Mouse (Mus musculus): ENCODE data around the gene Sec61a2. TPM values are rescaled to one million over a fixed set of nuclear protein-coding genes. Genes with fewer than 3 reads are reported as not detected.

The Sec61a2 gene
- total RNA-seq, 2 experiments from 2014 or later = 98.1 to 104 TPM

DNA sequence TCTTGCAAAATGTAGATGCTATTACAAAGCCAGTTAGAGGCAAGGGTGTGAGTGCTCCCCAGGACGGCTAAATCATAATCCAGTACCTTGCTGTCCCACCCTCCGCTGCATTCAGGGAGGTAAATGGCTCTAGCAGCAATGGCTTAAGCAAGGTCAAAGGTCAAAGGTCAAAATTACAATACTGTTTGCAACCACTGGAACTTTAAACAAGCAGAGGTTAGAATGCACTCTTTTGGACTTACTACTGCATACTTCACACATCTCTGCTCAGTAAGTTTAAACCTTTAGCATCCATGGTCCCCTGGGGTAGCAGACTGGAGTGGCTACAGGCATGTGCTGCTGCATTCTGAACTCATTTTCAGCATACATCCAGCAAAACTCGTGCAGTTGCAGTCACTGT, 17.8 kb downstream of the Sec61a2 start:
- intact Hi-C loops (cut with DNase I) = no loop called here
- Histone ChIP-seq H3K27ac (no peak overlapping the region), H3K4me3 (no peak overlapping the region)
- DNase-seq (ENCODE audit: extremely low spot score in 1 of 2, low spot score in 2 of 2) = no peak
- TF ChIP-seq CTCF (IDR thresholded peaks at IDR 0.05) = no peak

DNA sequence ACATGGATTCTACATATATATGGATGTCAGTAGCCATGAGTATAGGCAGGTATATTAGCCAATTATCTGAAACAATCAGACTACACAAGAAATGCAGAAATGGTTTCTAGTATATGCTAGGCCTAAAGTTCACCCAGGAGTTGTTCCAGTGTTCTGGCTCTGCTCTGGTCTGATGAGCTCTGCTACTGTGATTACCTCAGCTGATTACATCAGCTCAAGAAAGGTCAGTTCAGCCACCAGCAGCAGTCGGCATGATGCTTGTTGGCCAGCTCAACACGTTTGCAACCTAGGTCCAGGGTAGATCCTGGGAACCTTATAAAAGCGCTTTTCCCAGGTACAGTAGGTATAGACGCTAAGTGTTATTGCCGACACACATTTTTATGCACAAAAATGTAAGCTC, 25.5 kb downstream of the Sec61a2 start:
- no peak for TF ChIP-seq CTCF (IDR thresholded peaks at IDR 0.05)
- Histone ChIP-seq H3K4me3 (no peak overlapping the region), H3K27ac (no peak overlapping the region)
- intact Hi-C loops (cut with DNase I) = no loop called here
- no peak for DNase-seq (ENCODE audit: extremely low spot score in 1 of 2, low spot score in 2 of 2)

DNA sequence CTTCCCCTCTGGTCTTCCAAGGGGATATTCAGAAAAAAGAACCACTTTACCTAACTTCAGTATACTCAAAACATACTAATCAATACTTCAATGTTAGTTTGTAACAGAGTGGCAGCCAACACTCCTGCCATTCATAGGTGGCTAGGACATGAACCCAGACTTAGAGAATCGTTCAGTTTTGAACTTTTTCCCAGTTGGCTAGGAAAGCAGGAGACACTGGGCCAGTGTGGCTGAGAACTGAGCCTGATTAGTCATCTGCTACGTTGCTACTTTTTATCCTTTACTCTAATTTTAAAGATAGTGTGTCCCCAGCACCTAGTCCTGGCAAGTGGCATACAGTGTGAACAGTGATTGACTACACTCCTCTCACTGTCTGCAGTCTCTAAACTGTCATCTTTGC, 27.6 kb downstream of the Sec61a2 start:
- no peak for DNase-seq (ENCODE audit: extremely low spot score in 1 of 2, low spot score in 2 of 2)
- intact Hi-C loops (cut with DNase I) = no loop called here
- TF ChIP-seq CTCF (IDR thresholded peaks at IDR 0.05) = no peak
- H3K27ac ChIP-seq = no peak overlapping the region
- no peak overlapping the region for H3K4me3 ChIP-seq

DNA sequence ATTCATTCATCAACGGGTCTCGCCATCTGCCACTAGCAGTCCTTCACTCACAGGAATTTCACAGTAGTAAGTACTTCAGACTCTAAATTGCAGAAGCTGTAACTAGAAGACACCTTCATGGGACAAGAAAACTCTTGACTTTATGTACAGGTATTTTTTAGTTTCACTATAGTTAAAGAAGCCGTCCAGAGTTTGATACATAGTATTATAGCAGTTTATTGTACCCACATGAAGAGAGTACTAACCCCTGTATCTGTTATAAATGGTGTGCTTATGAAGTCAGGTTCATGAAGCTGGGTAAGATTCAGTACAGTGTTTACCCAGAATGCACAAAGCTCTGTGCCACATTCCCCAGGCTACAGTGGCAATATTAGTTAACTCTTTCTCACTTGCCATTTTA, 32.4 kb downstream of the Sec61a2 start, which contains the start of gene Gm13199:
Gm13199 (minus strand) TSS at position 101 of the 400 bp plus-strand sequence.
- intact Hi-C loops (cut with DNase I) = no loop called here

DNA sequence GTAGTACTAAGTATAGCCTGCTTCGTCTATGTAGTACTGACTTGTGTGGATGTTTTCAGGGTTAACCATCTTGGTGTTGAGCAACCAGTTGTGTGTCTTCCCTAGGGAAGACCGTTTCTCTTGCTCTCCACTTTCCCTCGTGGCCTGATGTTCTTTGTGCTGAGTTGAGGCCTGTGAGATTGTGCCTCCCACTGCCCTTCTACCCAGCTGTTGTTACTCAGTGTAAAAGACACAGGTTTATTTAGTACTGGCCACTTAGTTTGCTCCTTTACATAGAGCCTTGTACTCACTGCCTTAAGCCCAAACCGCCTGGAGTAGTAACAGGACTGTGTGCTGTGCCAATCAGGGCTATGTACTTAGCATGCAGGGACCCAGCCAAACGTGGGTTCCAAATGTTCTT, 43.4 kb downstream of the Sec61a2 start:
- Histone ChIP-seq H3K4me3 (no peak overlapping the region), H3K27ac (no peak overlapping the region)
- TF ChIP-seq CTCF (IDR thresholded peaks at IDR 0.05) = no peak
- no peak for DNase-seq (ENCODE audit: extremely low spot score in 1 of 2, low spot score in 2 of 2)
- intact Hi-C loops (cut with DNase I) = no loop called here

More for the DNA sequence above, 32.4 kb downstream of the Sec61a2 start, which contains the start of gene Gm13199:
- no peak within 1 kb of the TSS for H3K4me3 ChIP-seq
- no peak for TF ChIP-seq CTCF (IDR thresholded peaks at IDR 0.05)
- H3K27ac ChIP-seq = no peak within 1 kb of the TSS
- DNase-seq (ENCODE audit: extremely low spot score in 1 of 2, low spot score in 2 of 2) = no peak

DNA sequence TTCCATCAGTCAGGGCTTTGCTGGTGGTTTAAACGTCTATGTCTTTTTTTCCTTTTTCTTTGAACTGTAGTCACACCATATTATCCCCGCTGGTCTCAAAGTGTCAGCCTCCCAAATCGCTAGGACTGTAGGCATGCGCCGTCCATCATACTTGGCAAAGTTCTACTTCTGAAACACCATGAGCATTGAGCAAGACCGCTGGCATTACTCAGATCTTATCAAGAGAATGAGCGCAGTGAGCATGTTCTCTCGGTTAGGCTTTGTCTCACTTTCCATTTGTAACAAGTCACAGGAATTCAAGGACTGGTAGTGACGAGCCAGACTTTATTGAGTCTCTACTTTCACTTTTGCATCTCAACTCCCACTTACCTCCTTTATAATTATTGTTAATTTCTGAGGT, 44.1 kb downstream of the Sec61a2 start:
- Histone ChIP-seq H3K27ac (no peak overlapping the region), H3K4me3 (no peak overlapping the region)
- TF ChIP-seq CTCF (IDR thresholded peaks at IDR 0.05) = no peak
- intact Hi-C loops (cut with DNase I) = no loop called here
- no peak for DNase-seq (ENCODE audit: extremely low spot score in 1 of 2, low spot score in 2 of 2)

DNA sequence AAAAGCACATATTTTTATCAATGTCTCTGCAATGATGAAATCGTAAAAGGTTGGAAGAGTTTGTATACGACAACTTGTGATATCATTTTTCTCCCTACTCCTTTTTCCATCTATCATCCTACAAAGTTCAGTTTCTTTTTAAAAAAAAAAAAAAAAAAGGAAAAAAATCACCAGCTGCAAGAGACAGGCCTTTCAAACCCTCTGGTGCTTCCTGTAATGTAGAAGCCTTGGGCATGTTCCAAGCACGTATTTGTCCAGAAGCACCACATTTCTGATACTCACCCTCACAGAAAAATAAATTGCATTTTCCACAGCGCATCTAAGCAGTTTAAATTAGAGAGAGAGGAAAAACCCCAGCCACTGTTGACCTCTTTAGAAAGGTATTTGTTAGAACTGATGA, 49.4 kb downstream of the Sec61a2 start:
- DNase-seq (ENCODE audit: extremely low spot score in 1 of 2, low spot score in 2 of 2) = no peak
- TF ChIP-seq CTCF (IDR thresholded peaks at IDR 0.05) = no peak
- Histone ChIP-seq H3K4me3 (peak overlapping the region; percentile 93), H3K27ac (no peak overlapping the region; the same call in none of the 2 replicates)
- intact Hi-C loops (cut with DNase I) = no loop called here

DNA sequence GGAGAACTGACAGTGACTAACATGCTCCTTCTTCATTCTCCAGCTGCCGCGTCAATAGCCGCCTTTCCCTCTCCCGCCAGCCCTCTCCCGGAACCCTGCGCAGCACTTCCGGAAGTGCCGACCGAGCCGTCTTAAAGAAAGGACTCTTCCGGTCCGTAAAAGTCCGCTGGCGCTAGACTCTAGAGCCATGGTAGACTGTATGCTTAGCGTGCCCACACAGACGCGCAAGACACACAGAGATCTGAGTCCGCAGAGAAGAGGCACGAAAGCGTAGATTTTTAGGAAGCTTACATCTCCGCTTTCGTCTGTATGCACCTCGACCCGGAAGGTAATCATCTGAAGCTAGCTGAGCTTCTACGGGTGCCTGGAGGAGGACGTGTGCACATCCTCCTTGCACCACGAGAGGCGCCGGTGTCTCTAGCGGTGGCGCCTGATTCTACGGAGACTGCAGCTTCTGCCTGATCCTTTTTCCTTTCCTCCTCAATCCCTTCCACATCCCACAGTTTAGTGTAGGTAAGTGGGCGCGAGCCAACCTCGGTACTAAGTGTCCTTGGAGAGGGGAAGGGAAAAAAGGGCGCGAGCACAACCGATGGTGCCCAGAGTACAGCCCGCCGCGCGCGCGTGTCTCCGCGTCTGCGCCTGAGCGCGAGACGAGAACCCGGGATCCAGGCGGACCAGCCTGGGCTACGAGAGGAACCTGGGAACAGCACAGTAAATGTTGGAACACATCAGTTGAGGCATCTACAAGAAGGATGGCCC, 50.2 kb downstream of the Sec61a2 start, which contains the start of the genes Nudt5 and Cdc123:
Nudt5 (plus strand) TSS at position 147 of the 759 bp plus-strand sequence.
Cdc123 (minus strand) TSS at position 292 of the 759 bp plus-strand sequence.
- intact Hi-C loops (cut with DNase I) = no loop called here
- peak within 1 kb of the TSS; percentile 94 for H3K27ac ChIP-seq
- H3K4me3 ChIP-seq = peak within 1 kb of the TSS; percentile 93
- DNase-seq (ENCODE audit: extremely low spot score in 1 of 2, low spot score in 2 of 2) = peak; percentile 82 to 90
- peak; percentile 88 for TF ChIP-seq CTCF (IDR thresholded peaks at IDR 0.05)

DNA sequence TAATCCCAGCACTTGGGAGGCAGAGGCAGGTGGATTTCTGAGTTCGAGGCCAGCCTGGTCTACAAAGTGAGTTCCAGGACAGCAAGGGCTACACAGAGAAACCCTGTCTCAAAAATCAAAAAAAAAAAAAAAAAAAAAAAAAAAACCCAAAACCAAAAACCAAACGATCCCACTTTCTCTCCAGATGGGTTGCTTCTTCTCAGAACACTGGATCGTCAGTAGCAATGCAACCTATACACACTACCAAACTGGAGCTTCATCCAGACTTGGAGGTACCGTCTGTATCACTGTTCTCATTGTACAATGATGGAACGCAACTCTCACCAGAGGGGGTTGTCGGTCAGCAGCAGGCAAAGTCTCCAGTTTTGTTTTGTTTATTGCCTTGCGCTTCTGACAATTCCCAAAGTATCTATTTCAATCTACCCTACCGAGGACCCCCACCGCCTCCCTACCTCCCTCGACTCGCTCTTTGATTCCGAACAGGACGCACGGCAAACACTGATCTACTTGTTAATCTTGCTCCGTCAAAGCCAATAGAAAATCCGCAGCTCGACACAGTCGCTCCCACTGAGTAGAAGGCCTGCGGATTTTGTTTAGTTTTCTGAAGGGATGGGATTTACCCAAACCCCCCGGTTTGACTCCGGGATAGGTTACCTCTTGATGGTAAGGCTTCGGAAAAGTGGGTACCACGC, 50.9 kb downstream of the Sec61a2 start:
- TF ChIP-seq CTCF (IDR thresholded peaks at IDR 0.05) = no peak
- DNase-seq (ENCODE audit: extremely low spot score in 1 of 2, low spot score in 2 of 2) = no peak
- intact Hi-C loops (cut with DNase I) = no loop called here
- Histone ChIP-seq H3K4me3 (peak overlapping the region; percentile 93), H3K27ac (peak overlapping the region; percentile 94)

DNA sequence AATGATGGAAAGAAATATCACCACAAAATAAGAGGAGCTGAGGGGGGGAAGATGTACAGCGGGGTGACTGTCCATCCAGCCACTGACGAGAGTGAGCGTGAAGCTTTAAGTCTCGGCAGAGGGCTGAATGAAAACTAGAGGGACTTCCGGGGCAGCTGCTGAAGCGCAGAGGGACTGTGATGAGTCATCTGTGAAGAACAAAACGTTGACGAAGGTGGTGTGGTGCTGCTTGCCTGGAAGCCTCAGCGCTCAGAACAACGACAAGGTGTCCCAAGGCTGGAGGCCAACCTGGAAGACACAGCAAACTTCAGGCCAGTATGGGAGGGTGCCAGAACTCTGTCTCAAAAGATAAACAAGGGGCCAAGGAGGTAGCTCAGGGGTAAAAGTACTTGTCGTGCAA, 54.4 kb downstream of the Sec61a2 start:
- Histone ChIP-seq H3K4me3 (no peak overlapping the region), H3K27ac (no peak overlapping the region)
- no peak for DNase-seq (ENCODE audit: extremely low spot score in 1 of 2, low spot score in 2 of 2)
- intact Hi-C loops (cut with DNase I) = no loop called here
- TF ChIP-seq CTCF (IDR thresholded peaks at IDR 0.05) = no peak

DNA sequence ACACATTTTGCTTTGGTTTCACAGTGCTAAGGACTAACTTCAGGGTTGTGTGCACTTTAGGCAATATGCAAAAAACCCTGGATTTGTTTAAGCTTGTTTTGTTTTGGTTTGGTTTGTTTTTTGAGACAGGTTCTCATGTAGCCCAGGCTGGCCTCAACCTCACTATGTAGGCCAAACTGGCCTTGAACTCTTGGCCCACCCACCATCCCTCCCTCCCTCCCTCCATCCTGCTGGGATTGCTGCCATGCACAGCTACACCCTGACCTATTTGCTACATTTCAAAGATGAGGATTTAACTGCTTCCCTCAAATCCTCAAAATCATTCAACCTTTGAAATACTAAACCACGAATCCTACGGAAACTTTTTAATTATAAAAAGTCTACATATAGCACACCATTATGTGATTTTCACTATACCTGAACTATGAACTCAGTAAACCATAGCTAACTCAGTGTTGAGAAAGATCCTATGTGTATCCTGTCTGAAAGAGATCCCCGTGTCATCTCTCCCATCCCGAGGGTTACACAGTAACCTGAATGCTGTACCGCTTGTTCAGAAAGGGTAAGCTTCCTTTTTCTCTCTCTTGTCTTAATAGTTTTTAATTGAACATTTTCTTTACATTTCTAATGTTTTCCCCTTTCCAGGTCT, 69.8 kb downstream of the Sec61a2 start:
- no peak overlapping the region for H3K27ac ChIP-seq
- DNase-seq (ENCODE audit: extremely low spot score in 1 of 2, low spot score in 2 of 2) = no peak
- H3K4me3 ChIP-seq = no peak overlapping the region
- intact Hi-C loops (cut with DNase I) = no loop called here
- TF ChIP-seq CTCF (IDR thresholded peaks at IDR 0.05) = no peak

DNA sequence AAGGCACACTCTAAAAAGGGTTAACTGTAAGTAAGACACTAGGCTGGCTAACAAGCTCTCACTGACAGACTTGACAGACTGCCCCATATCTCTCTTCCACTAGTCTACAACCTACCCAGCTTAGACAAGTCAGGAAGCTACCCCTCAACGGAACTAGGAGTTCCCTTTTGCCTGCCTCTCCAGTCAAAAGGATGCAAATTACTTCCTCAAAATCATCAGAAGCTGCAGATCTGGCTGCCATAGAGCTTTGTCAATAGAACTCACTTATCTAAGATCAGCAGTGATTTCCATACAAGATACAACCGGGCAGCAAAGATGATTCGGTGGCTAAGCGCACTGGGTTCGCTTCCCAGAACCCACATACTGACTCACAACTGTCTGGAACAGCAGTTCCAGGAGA, 70.5 kb downstream of the Sec61a2 start:
- intact Hi-C loops (cut with DNase I) = loop anchor here (5.0 kb wide), 1 partner anchor 742 kb away; no protein-coding TSS in a partner anchor
- TF ChIP-seq CTCF (IDR thresholded peaks at IDR 0.05) = no peak
- no peak overlapping the region for H3K4me3 ChIP-seq
- H3K27ac ChIP-seq = no peak overlapping the region
- DNase-seq (ENCODE audit: extremely low spot score in 1 of 2, low spot score in 2 of 2) = no peak
